Mouse (Mus musculus) CH12.LX (cell line): Measurements from ENCODE around the gene Hsd17b2. TPM values are rescaled to one million over a fixed set of nuclear protein-coding genes. Genes with fewer than 3 reads are reported as not detected.

ENCODE experiments used
- DNase-seq: peaks from one replicate; pipeline ENCODE4 v3.0.0-alpha.2; 2013; ENCODE audit errors: extremely low read depth
- H3K27ac ChIP-seq: 2 replicates; pipeline ENCODE4 v1.5.1; 2012; ENCODE audit warnings: low read depth, mild to moderate bottlenecking, control low read depth, moderate library complexity; ENCODE audit not compliant: insufficient read depth
- H3K27me3 ChIP-seq: replicated peaks from 2 replicates; pipeline ENCODE3; 2012; ENCODE audit warnings: inconsistent platforms
- H3K36me3 ChIP-seq, 2 experiments: replicated peaks in 1 of 2; 2 replicates each; pipeline versions ENCODE3 to v1.6.1; 2012; ENCODE audit warnings: inconsistent platforms in 1 of 2, low read length in 1 of 2, mild to moderate bottlenecking in 1 of 2, mixed read lengths in 1 of 2, moderate library complexity in 1 of 2; ENCODE audit not compliant: control insufficient read depth in 1 of 2, insufficient read depth in 1 of 2
- H3K4me1 ChIP-seq, 2 experiments: 2 replicates each; pipeline ENCODE4 v1.6.1; 2012; ENCODE audit warnings: inconsistent platforms in 1 of 2, moderate library complexity in 1 of 2; ENCODE audit not compliant: insufficient read depth in 2 of 2, control insufficient read depth in 1 of 2
- H3K4me2 ChIP-seq: 2 replicates; pipeline ENCODE4 v1.6.1; 2012; ENCODE audit warnings: low read depth, mild to moderate bottlenecking, control low read depth; ENCODE audit not compliant: poor library complexity, insufficient read depth, severe bottlenecking
- H3K4me3 ChIP-seq, 3 experiments: fragments of 150-350 bp in 1 of 3; sonication (generic) in 1 of 3; replicated peaks in 1 of 3; 2 replicates each; pipeline versions ENCODE3 to v1.5.1; 2011 to 2012; ENCODE audit warnings: low read depth in 2 of 3, low read length in 2 of 3, mild to moderate bottlenecking in 2 of 3, moderate library complexity in 2 of 3, control low read depth in 1 of 3, improper control_type of control experiment in 1 of 3, inconsistent platforms in 1 of 3, mixed read lengths in 1 of 3; ENCODE audit not compliant: poor library complexity in 1 of 3
- H3K79me2 ChIP-seq: replicated peaks from 2 replicates; pipeline ENCODE4 v1.6.1; 2012; ENCODE audit warnings: mild to moderate bottlenecking, moderate library complexity; ENCODE audit not compliant: control insufficient read depth, poor library complexity, insufficient read depth, severe bottlenecking; ENCODE audit errors: extremely low read depth
- H3K9ac ChIP-seq: 2 replicates; pipeline ENCODE4 v1.6.1; 2012; ENCODE audit warnings: low read depth, mild to moderate bottlenecking, control low read depth, moderate library complexity; ENCODE audit not compliant: insufficient read depth
- H3K9me3 ChIP-seq: replicated peaks from 2 replicates; pipeline ENCODE3; 2012; ENCODE audit warnings: low read length, inconsistent platforms, mixed read lengths
- CHD1 ChIP-seq: IDR thresholded peaks from 2 replicates; pipeline ENCODE4 v1.6.1; 2012; ENCODE audit warnings: low read depth, low read length, improper control_type of control experiment, inconsistent platforms
- CTCF ChIP-seq, 2 experiments: IDR thresholded peaks in 1 of 2; conservative IDR thresholded peaks in 1 of 2; 2 replicates each; pipeline ENCODE4 v1.5.1; 2011 to 2012; ENCODE audit warnings: low read depth in 2 of 2, low read length in 2 of 2, improper control_type of control experiment in 1 of 2, inconsistent platforms in 1 of 2, mild to moderate bottlenecking in 1 of 2, moderate library complexity in 1 of 2
- ELF1 ChIP-seq: IDR thresholded peaks from 2 replicates; pipeline ENCODE4 v1.6.1; 2014; ENCODE audit warnings: low read depth, mild to moderate bottlenecking, inconsistent platforms, low read length, improper control_type of control experiment
- HCFC1 ChIP-seq: IDR thresholded peaks from 2 replicates; pipeline ENCODE4 v1.6.1; 2012; ENCODE audit warnings: low read depth, mild to moderate bottlenecking, inconsistent platforms, low read length, improper control_type of control experiment
- IRF4 ChIP-seq: IDR thresholded peaks from 2 replicates; pipeline ENCODE4 v1.6.1; 2014; ENCODE audit warnings: low read depth, mild to moderate bottlenecking, inconsistent platforms, low read length, improper control_type of control experiment
- JUN ChIP-seq: IDR thresholded peaks from 2 replicates; pipeline ENCODE4 v1.6.1; 2011; ENCODE audit warnings: low read depth, mild to moderate bottlenecking, low read length, improper control_type of control experiment, moderate library complexity; ENCODE audit not compliant: insufficient read depth
- MAFK ChIP-seq: IDR thresholded peaks from 2 replicates; pipeline ENCODE4 v1.6.1; 2011; ENCODE audit warnings: low read length, improper control_type of control experiment; ENCODE audit not compliant: insufficient replicate concordance
- NRF1 ChIP-seq: IDR thresholded peaks from 2 replicates; pipeline ENCODE4 v1.6.1; 2014; ENCODE audit warnings: low read depth, mild to moderate bottlenecking, inconsistent platforms, low read length, improper control_type of control experiment, moderate library complexity
- PAX5 ChIP-seq: IDR thresholded peaks from 2 replicates; pipeline ENCODE4 v1.6.1; 2012; ENCODE audit warnings: low read length, inconsistent platforms, mixed read lengths
- POLR2A ChIP-seq: IDR thresholded peaks from 2 replicates; pipeline ENCODE4 v1.6.1; 2011; ENCODE audit warnings: low read depth, mild to moderate bottlenecking, improper control_type of control experiment, low read length
- POLR2AphosphoS2 ChIP-seq: IDR thresholded peaks from 2 replicates; pipeline ENCODE4 v1.6.1; 2011; ENCODE audit warnings: low read depth, low read length, improper control_type of control experiment
- RAD21 ChIP-seq: IDR thresholded peaks from 2 replicates; pipeline ENCODE4 v1.6.1; 2011; ENCODE audit warnings: low read depth, mild to moderate bottlenecking, low read length, improper control_type of control experiment, moderate library complexity
- SIN3A ChIP-seq: IDR thresholded peaks from 2 replicates; pipeline ENCODE4 v1.6.1; 2012; ENCODE audit warnings: low read length, improper control_type of control experiment, inconsistent platforms
- ZC3H11A ChIP-seq: IDR thresholded peaks from 2 replicates; pipeline ENCODE4 v1.6.1; 2012; ENCODE audit warnings: low read depth, mild to moderate bottlenecking, inconsistent platforms, low read length, improper control_type of control experiment
- ZKSCAN1 ChIP-seq: IDR thresholded peaks from 2 replicates; pipeline ENCODE4 v1.6.1; 2012; ENCODE audit warnings: low read depth, inconsistent platforms, low read length, improper control_type of control experiment, borderline replicate concordance
- dilution Hi-C: fragments of 300-500 bp; cut with MboI; formaldehyde crosslinking; loops from 2 replicates; pipeline ENCODE4 v1.14.3; 2020; ENCODE audit warnings: low sequenced_read_pairs; ENCODE audit not compliant: extremely low pct_unique_long_range_greater_than_20kb, extremely low pct_ligation_motif_present
- in situ Hi-C: fragments of 300-500 bp; cut with MboI; formaldehyde crosslinking; loops from 3 replicates; pipeline ENCODE4 v1.14.3; 2019; ENCODE audit warnings: low sequenced_read_pairs, low pct_ligation_motif_present, low pct_unique_long_range_greater_than_20kb, mixed read lengths
- polyA plus RNA-seq: library from polyadenylated mRNA; unstranded; fragments of >175 nt; gene quantifications from 2 replicates; pipeline ENCODE4 v1.2.1, GENCODE M21; 2012; ENCODE audit warnings: low read depth; ENCODE audit not compliant: insufficient read length
- total RNA-seq, 2 experiments: library from RNA; depleted of rRNA; stranded (reverse); fragments of 300-350 nt in 1 of 2; fragments of >200 nt in 1 of 2; gene quantifications; 2 replicates each; pipeline ENCODE4 v1.2.3; 2012 to 2014

The Hsd17b2 gene
- total and polyA plus RNA-seq, 3 experiments = not detected

DNA sequence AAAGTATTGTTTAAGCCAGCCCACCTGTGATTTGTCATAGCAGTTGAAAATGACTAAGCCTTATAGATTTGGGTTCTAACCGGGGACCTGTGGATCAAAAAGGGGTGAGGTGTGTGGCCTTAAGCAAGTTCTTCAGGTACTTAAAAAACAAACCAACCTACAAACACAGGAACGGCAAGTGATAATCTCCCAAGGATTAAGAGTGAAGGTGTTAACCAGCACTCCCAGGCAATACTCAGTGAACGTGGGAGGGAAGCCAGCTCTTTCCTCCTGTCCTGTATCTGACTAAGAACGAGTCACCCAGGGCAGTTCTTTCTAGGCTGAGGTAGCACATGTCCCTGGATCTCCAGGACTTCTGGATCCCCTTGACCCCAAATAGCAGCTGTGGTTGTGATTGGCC, 62.9 kb downstream of the Hsd17b2 start:
- H3K79me2 ChIP-seq = no peaks in the 10 kb centered on the region
- H3K27ac ChIP-seq = no peak overlapping the region
- no peaks in the 10 kb centered on the region for H3K36me3 ChIP-seq
- H3K9me3 ChIP-seq = no peaks in the 10 kb centered on the region
- in situ Hi-C loops (no loop called here), dilution Hi-C loops (no loop called here)
- H3K4me3 ChIP-seq = no peak overlapping the region
- no peaks in the 10 kb centered on the region for H3K27me3 ChIP-seq
- H3K4me1 ChIP-seq = peaks cover 0 to 9% of the 10 kb centered on the region in 2 experiments; a peak in 1 of 4 replicates
- H3K9ac ChIP-seq = no peak overlapping the region
- TF ChIP-seq POLR2AphosphoS2 (no peak), CHD1 (no peak), HCFC1 (no peak), NRF1 (no peak), SIN3A (no peak), ZKSCAN1 (no peak)
- no peak overlapping the region for H3K4me2 ChIP-seq
- DNase-seq = no peak

GRCm38 (mm10) chr8:117765947-117766346, 64.2 kb downstream of the Hsd17b2 start:
- no peaks in the 10 kb centered on the region for H3K27me3 ChIP-seq
- H3K27ac ChIP-seq = no peak overlapping the region
- H3K36me3 ChIP-seq = no peaks in the 10 kb centered on the region
- dilution Hi-C loops (no loop called here), in situ Hi-C loops (no loop called here)
- DNase-seq = no peak
- TF ChIP-seq CTCF (conservative IDR thresholded peaks at IDR 0.05 in 1 of 2, IDR thresholded peaks at IDR 0.05 in 1 of 2; ENCODE audit: low read depth in 2 of 2, low read length in 2 of 2) = no peak
- TF ChIP-seq HCFC1 = no peak
- no peak for TF ChIP-seq JUN
- TF ChIP-seq MAFK = no peak
- no peak for TF ChIP-seq ELF1
- peaks cover 0 to 9% of the 10 kb centered on the region in 2 experiments; a peak in 1 of 4 replicates for H3K4me1 ChIP-seq
- no peak overlapping the region for H3K4me2 ChIP-seq
- H3K4me3 ChIP-seq = no peak overlapping the region
- H3K79me2 ChIP-seq = no peaks in the 10 kb centered on the region
- no peaks in the 10 kb centered on the region for H3K9me3 ChIP-seq
- H3K9ac ChIP-seq = no peak overlapping the region

DNA sequence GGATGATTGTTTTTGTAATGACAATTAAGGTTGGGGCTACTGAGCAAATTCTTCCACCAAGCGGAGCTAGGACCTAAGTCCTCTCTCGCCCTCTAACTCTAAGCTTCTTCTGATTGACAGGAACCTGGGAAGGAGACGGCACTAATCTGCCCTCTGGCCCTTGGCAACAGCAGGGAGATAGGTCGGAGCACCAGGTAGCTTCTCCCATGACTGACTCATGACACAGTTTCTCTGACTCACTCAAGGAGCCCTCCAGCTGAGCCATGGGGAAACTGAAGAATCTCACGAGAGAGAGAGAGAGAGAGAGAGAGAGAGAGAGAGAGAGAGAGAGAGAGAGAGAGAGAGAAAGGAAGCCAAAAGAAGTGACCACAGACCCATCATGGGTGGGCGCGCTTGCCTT, 67.3 kb downstream of the Hsd17b2 start:
- Histone ChIP-seq H3K4me2 (no peak overlapping the region), H3K36me3 (no peaks in the 10 kb centered on the region), H3K4me3 (no peak overlapping the region), H3K27me3 (no peaks in the 10 kb centered on the region), H3K79me2 (no peaks in the 10 kb centered on the region), H3K9ac (no peak overlapping the region), H3K27ac (no peak overlapping the region), H3K9me3 (no peaks in the 10 kb centered on the region), H3K4me1 (peaks cover 3 to 26% of the 10 kb centered on the region in 2 experiments)
- TF ChIP-seq RAD21 = no peak
- TF ChIP-seq ZC3H11A = no peak
- no peak for TF ChIP-seq IRF4
- no peak for TF ChIP-seq ELF1
- TF ChIP-seq POLR2A = no peak
- TF ChIP-seq PAX5 = no peak
- no peak for DNase-seq
- in situ Hi-C loops = no loop called here
- dilution Hi-C loops = no loop called here
